Mouse (Mus musculus) thymus, postnatal 36 days (tissue): ENCODE measurements around the gene Mylk3.

Experiments used
- DNase-seq, 2 experiments: peaks; one replicate each; pipeline ENCODE4 v3.0.0; 2022; ENCODE audit warnings: mixed read lengths in 2 of 2

Mylk3 gene

GRCm38 (mm10) chr8:85380824-85381209, 5.3 kb downstream of the Mylk3 start:
- DNase-seq: no peak

- DNase-seq: no peak
Measured at GRCm38 (mm10) chr8:85380123-85380823, 5.9 kb downstream of the Mylk3 start.

GRCm38 (mm10) chr8:85379142-85379781, 6.9 kb downstream of the Mylk3 start:
- no peak for DNase-seq

GRCm38 (mm10) chr8:85376516-85376915, 9.6 kb downstream of the Mylk3 start:
- DNase-seq: no peak

DNA sequence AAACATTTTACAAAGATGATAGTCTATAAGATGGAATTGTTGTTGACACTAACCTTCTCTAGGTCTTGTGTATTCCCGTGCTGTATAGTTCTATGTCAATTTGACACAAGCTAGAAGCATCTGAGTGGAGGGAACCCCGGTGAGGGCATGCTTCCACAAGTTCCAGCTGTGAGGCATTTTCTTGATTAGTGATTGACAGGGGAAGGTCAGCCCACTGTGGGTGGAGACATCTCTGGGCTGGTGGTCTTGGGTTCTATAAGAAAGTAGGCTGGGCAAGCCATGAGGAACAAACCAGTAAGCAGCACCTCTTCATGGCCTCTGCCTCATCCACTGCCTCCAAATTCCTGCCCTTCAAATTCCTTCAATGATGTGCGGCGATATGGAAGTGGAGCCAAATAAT, 11.9 kb downstream of the Mylk3 start:
- no peak for DNase-seq

GRCm38 (mm10) chr8:85373435-85374039, 12.6 kb downstream of the Mylk3 start:
- no peak for DNase-seq

DNA sequence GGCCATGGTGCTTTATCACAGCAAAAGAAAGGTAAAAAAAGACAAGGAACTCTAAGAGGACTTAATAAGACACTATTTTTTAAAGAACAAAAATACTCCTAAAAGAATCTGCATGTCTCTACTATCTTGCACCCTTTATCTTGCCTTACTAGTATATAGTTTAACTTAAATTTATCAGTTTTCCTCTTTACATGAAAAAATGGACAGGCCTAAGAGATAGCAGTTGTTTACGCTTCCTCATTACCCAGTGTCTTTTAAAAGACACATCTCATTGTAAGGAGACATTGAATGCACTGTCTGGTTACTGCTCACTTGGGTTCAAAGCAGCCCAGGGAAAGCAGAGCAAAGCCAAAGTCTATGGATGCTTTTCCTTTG, 13.7 kb downstream of the Mylk3 start:
- no peak for DNase-seq

DNA sequence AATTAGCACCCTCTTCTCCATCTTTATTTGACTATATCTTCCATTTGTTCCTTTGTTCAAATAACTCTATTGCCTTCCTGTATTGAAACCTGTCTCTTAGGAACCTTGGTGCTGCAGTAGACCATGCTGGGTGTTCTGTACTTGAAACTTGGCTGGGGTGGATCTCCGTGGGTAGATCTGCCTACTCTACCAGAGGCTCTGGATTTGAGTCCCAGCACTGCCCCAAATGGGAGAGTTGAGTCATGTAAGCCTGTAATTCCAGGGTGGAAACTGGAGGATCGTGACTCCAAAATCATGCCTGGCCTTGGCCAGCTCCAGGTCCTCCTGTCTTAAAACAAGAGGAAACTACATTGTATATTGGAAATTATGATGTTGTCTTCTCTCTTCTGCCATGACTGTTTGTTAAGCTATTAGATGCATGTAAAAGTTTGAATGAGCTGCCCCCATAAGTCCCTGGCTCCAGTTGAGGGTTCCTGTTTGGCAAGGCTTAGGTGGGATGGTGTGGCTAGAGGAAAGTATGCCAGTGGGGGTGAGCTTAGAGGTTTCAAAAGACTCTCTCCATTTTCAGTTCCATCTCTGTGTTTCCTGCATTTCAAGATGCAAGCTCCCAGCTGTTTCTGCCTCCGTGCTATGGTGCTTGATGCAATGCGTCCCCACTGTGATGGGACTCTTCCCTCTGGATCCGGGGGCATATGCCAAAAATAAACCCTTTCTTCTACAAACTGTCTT, 14.2 kb downstream of the Mylk3 start:
- DNase-seq: no peak

DNA sequence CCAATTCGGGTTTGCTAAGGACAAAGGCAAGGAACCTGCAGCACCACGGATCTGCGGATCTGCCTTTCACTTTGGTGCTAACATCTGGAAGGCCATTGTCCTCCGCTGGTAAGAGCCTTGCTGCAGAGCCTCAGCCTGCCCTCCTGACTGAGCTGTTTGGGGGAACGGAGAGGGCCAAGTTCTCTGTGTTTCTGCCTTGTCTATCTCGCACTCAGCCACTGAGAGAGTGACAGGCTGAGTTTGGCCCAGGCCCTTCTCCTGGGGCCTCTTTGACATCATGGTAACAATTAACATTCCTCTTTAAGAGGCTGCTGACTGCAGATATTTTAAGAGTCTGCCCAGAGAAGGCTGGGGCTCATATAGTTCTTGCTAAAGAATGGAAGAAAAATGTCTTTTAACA, 21.0 kb downstream of the Mylk3 start:
- no peak for DNase-seq

GRCm38 (mm10) chr8:85364628-85365027, 21.5 kb downstream of the Mylk3 start:
- no peak for DNase-seq

DNA sequence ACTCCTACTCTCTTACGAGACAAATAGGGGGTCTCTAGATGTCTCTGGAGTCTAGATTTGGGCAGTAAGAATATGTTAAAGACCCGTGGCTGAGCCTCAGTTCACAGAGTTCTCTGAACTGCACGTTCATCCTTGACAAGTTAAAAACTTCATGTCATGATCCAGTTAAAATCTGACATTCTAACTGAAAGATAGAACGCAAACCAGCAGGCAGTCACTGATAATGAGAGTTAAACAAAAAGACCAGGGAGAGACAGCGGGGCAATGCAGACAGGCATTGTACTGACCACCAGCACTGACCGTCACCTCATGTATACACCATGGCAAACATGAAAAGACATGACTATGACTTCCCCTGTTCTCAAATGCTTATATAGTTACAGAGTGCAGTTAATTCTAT, 22.7 kb downstream of the Mylk3 start:
- DNase-seq: no peak

DNA sequence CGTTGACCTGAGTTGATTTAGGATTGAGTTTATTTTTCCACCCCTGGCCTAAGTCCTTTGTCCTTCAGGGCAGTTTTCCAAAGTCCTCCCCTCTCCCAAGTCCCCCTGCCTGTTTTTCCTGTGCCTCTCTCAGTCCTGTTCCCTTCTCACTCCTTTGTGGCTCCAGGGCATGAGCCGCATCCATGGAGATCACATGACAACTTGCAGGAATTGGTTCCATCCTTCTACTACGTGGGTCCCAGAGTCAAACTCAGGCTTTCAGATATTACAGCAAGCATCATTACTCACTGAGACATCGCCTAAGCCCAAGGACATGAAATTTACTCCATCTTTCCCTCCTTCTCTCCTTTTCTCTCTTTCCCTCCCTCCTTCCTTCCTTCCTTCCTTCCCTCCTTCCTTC, 23.9 kb downstream of the Mylk3 start:
- DNase-seq: no peak

- DNase-seq: no peak
Measured at GRCm38 (mm10) chr8:85353287-85353686, 32.9 kb downstream of the Mylk3 start.

DNA sequence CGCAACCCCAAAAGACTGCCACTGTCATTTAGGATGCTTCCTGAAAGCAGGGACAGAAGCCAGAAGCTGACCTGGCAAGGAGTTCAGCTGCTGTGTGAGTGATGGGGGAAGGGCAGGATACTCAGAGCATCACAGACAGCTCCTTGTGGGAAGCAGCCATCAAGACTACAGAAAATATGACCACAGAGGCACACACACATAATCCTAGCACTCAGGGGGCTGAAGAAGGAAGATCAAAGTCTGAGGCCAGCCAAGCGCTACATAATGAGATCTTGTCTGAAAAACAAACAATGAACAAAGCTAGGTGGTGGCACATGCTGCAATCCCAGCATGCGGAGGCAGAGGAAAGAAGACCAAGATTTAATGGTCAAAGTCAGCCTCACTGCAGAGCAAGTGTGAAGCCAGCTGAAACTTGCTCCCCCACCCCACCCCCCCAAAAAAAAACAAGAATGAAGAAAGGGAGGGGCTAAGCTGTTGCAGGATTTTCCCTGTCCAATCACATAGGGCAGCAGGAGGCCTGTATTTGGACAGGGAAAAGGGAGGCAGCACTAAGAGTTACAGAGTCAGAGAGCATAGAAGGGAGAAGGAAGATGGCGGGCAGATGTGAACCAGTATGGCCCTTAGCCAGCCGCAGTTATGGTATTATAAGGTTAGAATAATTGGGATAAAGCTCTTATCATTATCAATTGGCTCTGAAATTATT, 46.1 kb downstream of the Mylk3 start:
- no peak for DNase-seq

DNA sequence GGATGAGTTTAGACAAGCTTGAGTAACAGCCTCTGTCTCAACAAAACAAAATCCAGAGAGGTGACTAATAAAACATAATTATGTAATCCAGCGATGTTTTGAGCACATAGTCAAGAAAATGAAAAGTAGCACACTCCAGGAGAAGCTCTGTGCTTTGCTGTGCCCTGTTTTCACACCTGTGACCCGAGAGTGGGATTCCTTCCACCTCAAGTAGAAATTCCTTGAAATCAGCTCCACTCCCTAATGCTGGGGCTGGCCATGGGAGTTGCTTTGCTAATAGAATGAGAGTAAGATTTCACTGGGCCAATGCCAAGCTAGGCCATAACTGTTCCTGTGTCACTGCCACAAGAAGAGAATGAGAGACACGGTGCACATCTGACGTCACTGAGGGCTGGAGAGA, 48.5 kb downstream of the Mylk3 start:
- no peak for DNase-seq

DNA sequence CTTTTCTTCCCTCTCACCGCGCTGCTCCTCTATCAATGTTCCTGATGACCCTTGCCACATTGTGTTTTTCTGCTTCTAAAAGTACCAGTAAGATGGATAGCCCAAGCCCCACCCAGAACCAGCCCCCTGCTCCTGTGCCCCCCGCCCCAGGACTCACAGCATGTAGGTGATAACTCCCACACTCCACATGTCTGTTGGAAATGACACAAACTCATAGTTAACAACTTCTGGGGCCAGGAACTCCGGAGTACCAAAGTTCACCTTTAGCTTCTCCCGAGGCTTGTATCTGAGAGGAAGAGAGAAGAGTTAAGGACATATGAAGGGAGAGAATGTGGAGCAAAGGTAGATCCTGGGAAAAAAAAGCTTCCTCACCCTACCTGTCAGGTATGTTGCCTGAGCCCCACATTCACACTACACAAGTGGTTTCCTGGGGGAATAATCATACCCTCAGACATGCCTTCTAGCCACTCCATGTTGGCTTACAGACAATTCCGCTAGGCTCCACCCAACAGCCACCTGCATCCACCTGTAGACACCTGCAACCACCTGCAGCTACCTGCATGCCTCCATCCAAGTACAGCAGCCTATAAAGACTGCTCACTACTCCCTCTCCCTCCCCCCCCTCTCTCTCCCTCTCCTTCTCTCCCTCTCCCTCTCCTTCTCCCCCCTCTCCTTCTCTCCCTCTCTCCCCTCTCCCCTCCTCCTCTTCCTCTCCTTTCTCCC, 49.8 kb downstream of the Mylk3 start:
- DNase-seq: no peak

GRCm38 (mm10) chr8:85335105-85335504, 51.0 kb downstream of the Mylk3 start:
- no peak for DNase-seq

GRCm38 (mm10) chr8:85329506-85329905, 56.6 kb downstream of the Mylk3 start:
- no peak for DNase-seq

GRCm38 (mm10) chr8:85327036-85327435, 59.1 kb downstream of the Mylk3 start:
- DNase-seq: no peak

GRCm38 (mm10) chr8:85323084-85323483, 63.1 kb downstream of the Mylk3 start:
- no peak for DNase-seq

DNA sequence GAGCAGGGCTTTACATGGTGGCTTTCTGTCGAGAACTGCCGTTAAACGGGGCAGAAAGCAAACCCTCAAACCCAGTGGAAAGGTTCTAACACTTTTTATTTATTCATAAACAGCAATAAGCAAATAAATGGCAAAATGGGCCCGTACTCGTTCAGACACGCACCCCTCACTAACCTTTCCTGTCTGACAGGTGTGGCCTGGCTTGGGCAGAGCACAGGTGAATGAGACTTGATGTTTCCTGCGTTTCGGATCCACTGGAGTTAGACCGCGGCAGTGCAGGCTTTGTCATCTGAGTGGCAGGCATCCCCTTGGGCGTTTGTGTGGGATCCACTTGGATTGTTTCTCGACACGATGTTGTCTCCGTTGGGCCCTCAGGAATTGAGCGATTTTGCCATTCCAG, 64.2 kb downstream of the Mylk3 start:
- DNase-seq: no peak

DNA sequence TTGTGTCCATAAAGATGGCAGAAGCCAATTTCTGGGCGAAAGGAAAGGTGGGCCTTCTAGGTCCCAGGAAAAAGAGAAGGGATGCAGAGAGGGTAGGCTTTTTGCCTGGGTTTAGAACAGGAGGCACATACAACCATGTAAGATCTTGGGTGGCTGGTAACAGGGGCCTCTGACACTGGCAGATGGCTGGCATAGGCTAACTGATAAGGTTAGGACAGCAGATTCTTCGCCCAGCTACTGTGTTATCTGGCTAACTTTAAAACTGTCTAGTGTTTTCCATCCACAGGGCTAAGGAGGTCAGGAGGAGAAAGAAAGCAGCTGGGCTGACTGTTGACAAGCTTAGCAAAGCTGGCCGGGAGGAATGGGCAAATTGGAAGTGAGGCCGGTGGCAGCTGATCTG, 67.6 kb downstream of the Mylk3 start:
- no peak for DNase-seq
